Comparison of ENCODE assay signal across 7 mouse cellular contexts in genomic region chr12:21285508-21286242, GRCm38 (mm10). TPM values are rescaled to one million over a fixed set of nuclear protein-coding genes. Genes with fewer than 3 reads are reported as not detected.
DNase-seq lines count a peak whose midpoint lies in the region; ATAC-seq and TF ChIP-seq lines count a peak whose summit lies in the region.

No protein-coding gene starts in this region.

- H3K36me3 ChIP-seq in spleen, adult 2 months (ENCODE audit: control insufficient read depth, insufficient read depth, low read length), result peaks cover 6% of the 10 kb centered on the region; the same call in 1 of the 2 replicates
- H3K36me3 ChIP-seq in embryonic facial prominence, embryonic 14.5 days (ENCODE audit: control insufficient read depth, insufficient read depth, low read length), result peaks cover 6% of the 10 kb centered on the region; the same call in 1 of the 2 replicates
- H3K36me3 ChIP-seq in midbrain, embryonic 15.5 days (replicated peaks), result no peaks in the 10 kb centered on the region

- peak overlapping the region; percentile 82 for H3K4me3 ChIP-seq in spleen, adult 2 months (ENCODE audit: extremely low read depth, insufficient read depth, insufficient read length)
- H3K4me3 ChIP-seq in embryonic facial prominence, embryonic 14.5 days (ENCODE audit: low read depth, low read length), result peak overlapping the region; percentile 86
- peak overlapping the region; percentile 89 for H3K4me3 ChIP-seq in midbrain, embryonic 15.5 days

- no peak for TF ChIP-seq POLR2A in spleen, adult 2 months (IDR thresholded peaks at IDR 0.05; ENCODE audit: low read depth, low read length)

- H3K9me3 ChIP-seq in embryonic facial prominence, embryonic 14.5 days (ENCODE audit: control insufficient read depth, low read length), result no peaks in the 10 kb centered on the region
- H3K9me3 ChIP-seq in midbrain, embryonic 15.5 days, result no peaks in the 10 kb centered on the region

- DNase-seq in spleen, adult 2 months (ENCODE audit: low read depth in 1 of 2, low spot score in 2 of 2), result peak in 1 of 2 experiments; percentile 25
- no peak for DNase-seq in spleen, adult 18-20 months
- peak; percentile 73 for DNase-seq in embryonic facial prominence, embryonic 14.5 days (ENCODE audit: low spot score)
- no peak for DNase-seq in left cerebral cortex, postnatal 14 days (ENCODE audit: low spot score in 2 of 2)
- DNase-seq in cerebellum, adult 11 months, result no peak

- no peak for TF ChIP-seq CTCF in spleen, adult 2 months (IDR thresholded peaks at IDR 0.05; ENCODE audit: extremely low read depth, insufficient read depth, insufficient read length, insufficient replicate concordance)

- WGBS in spleen, adult 2 months, result under 1% methylated on average over 42 of the region's 47 CpGs
- WGBS in embryonic facial prominence, embryonic 14.5 days, result under 1% methylated on average over 32 of the region's 47 CpGs
- under 1% methylated on average over 43 of the region's 47 CpGs for WGBS in midbrain, embryonic 15.5 days

- H3K27ac ChIP-seq in spleen, adult 2 months (ENCODE audit: insufficient read depth, low read length), result peak overlapping the region; percentile 87
- H3K27ac ChIP-seq in embryonic facial prominence, embryonic 14.5 days (replicated peaks; ENCODE audit: low read depth, low read length), result peak overlapping the region; percentile 72
- H3K27ac ChIP-seq in midbrain, embryonic 15.5 days, result peak overlapping the region; percentile 77

- H3K9ac ChIP-seq in embryonic facial prominence, embryonic 14.5 days (ENCODE audit: low read depth, low read length), result peak overlapping the region; percentile 75
- H3K9ac ChIP-seq in midbrain, embryonic 15.5 days, result peak overlapping the region; percentile 89

- H3K4me1 ChIP-seq in spleen, adult 2 months (ENCODE audit: control insufficient read depth, insufficient read depth, insufficient read length), result no peaks in the 10 kb centered on the region; the same call in 1 of the 2 replicates
- 0 out of 2 replicates have a peak, but pooled peaks cover 3% of the 10 kb centered on the region for H3K4me1 ChIP-seq in embryonic facial prominence, embryonic 14.5 days (ENCODE audit: control insufficient read depth, insufficient read depth, low read length)
- H3K4me1 ChIP-seq in midbrain, embryonic 15.5 days, result peaks cover 39% of the 10 kb centered on the region

- H3K27me3 ChIP-seq in spleen, adult 2 months (ENCODE audit: control insufficient read depth, insufficient read depth, low read length), result no peaks in the 10 kb centered on the region
- no peaks in the 10 kb centered on the region for H3K27me3 ChIP-seq in embryonic facial prominence, embryonic 14.5 days (replicated peaks; ENCODE audit: control insufficient read depth, insufficient read depth, low read length)
- H3K27me3 ChIP-seq in midbrain, embryonic 15.5 days (replicated peaks), result no peaks in the 10 kb centered on the region

- intact Hi-C loops in left cerebral cortex, postnatal 14 days (cut with DNase I), result no loop called here

- H3K4me2 ChIP-seq in embryonic facial prominence, embryonic 14.5 days (ENCODE audit: low read depth, low read length), result peak overlapping the region; percentile 59
- H3K4me2 ChIP-seq in midbrain, embryonic 15.5 days, result peak overlapping the region; percentile 89

- ATAC-seq in embryonic facial prominence, embryonic 14.5 days (ENCODE audit: low read depth), result peak; percentile 86
- peak; percentile 39 for ATAC-seq in inflammation-experienced regulatory T-cells, adult 6 months
- peak; percentile 15; the same call in 1 of the 2 replicates for ATAC-seq in midbrain, embryonic 15.5 days (replicated peaks)

RNA-seq across cellular contexts. Expression of gene Itgb1bp1, which starts 0.4 kb away (rescaled TPM):
- polyA plus RNA-seq in spleen, adult 2 months (2012; rRNA removed), result 7.1 and 7.4 TPM in 2 replicates
- 54.0 and 54.2 TPM in 2 replicates for polyA plus RNA-seq in embryonic facial prominence, embryonic 14.5 days (2014; fragmentation: Nextera tagmentation; extraction: Ambion mirVana)
- polyA plus RNA-seq in inflammation-experienced regulatory T-cells, adult 6 months (2017; shearing (Covaris generic)), result 100 to 1,000 TPM in 1 of 3 experiments, 10 to 100 TPM in 2; 70.2 to 102 (median 87.2) TPM
- 32.5 and 34.0 TPM in 2 replicates for polyA plus RNA-seq in midbrain, embryonic 15.5 days (2015; fragmentation: Nextera tagmentation; extraction: Ambion mirVana)
- 10 to 100 TPM; 34.3 to 37.1 TPM for total RNA-seq in left cerebral cortex, postnatal 14 days (2021)

RNA-seq across cellular contexts. Expression of gene Cpsf3, which starts 0.5 kb away (rescaled TPM):
- 25.4 and 26.2 TPM in 2 replicates for polyA plus RNA-seq in spleen, adult 2 months (2012; rRNA removed)
- polyA plus RNA-seq in embryonic facial prominence, embryonic 14.5 days (2014; fragmentation: Nextera tagmentation; extraction: Ambion mirVana), result 84.8 and 100 TPM in 2 replicates
- 100 to 1,000 TPM; 105 to 138 (median 128) TPM for polyA plus RNA-seq in inflammation-experienced regulatory T-cells, adult 6 months (2017; shearing (Covaris generic))
- polyA plus RNA-seq in midbrain, embryonic 15.5 days (2015; fragmentation: Nextera tagmentation; extraction: Ambion mirVana), result 94.6 and 101 TPM in 2 replicates
- total RNA-seq in left cerebral cortex, postnatal 14 days (2021), result 10 to 100 TPM; 43.6 to 48.4 TPM

RNA-seq across cellular contexts. Expression of gene Iah1, which starts 30.5 kb away (rescaled TPM):
- 36.3 and 39.3 TPM in 2 replicates for polyA plus RNA-seq in spleen, adult 2 months (2012; rRNA removed)
- 45.1 and 49.4 TPM in 2 replicates for polyA plus RNA-seq in embryonic facial prominence, embryonic 14.5 days (2014; fragmentation: Nextera tagmentation; extraction: Ambion mirVana)
- 10 to 100 TPM; 43.6 to 48.9 (median 46.6) TPM for polyA plus RNA-seq in inflammation-experienced regulatory T-cells, adult 6 months (2017; shearing (Covaris generic))
- 27.2 and 27.8 TPM in 2 replicates for polyA plus RNA-seq in midbrain, embryonic 15.5 days (2015; fragmentation: Nextera tagmentation; extraction: Ambion mirVana)
- total RNA-seq in left cerebral cortex, postnatal 14 days (2021), result 10 to 100 TPM; 18.3 to 21.2 TPM

Comparison
In these comparisons a context has a peak if more than half of its experiments do, and no peak if none do; other contexts are left out.
1. ATAC-seq: peak in every context shown above with its lines; median percentile 86 in embryonic facial prominence, embryonic 14.5 days; 39 in inflammation-experienced regulatory T-cells, adult 6 months; 15 in midbrain, embryonic 15.5 days.